Mouse (Mus musculus) left cerebral cortex, postnatal 4 days (tissue): ENCODE data around the gene Notch1. TPM values are rescaled to one million over a fixed set of nuclear protein-coding genes. Genes with fewer than 3 reads are reported as not detected.

Experiments
- DNase-seq: peaks from one replicate; pipeline ENCODE4 v3.0.0-alpha.2; 2022
- intact Hi-C: fragments of 180-260 bp; cut with DNase I; formaldehyde crosslinking; loops from one replicate; pipeline ENCODE4 v1.15.1; 2025
- total RNA-seq, 2 experiments: library from RNA; stranded (reverse); gene quantifications; 2 replicates each; pipeline ENCODE4 v1.2.3; 2021

Gene Notch1
- 10 to 100 TPM; 39.5 to 42.1 TPM for total RNA-seq

DNA sequence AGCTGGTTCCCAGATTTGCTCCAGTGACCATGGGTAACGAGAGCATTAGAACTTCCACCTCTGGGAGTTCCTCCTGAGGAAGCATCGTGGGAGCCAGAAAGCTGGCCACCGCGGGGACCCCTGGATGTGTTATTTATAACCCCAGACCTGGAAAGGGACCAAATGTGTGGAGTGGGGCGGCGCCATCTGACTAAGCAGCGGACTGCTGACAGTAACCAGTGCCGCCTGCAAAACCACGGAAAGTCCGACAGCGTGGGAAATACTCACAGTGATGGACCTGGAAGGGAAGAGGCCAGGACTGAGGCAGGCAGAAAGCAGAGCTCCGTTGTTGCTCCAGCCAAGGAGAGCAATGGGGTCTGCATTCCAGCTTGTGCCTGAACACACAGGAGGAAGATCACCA, at the start of gene Notch1:
Gene Notch1, minus strand, starts transcription at position 389 of the 400 bp plus-strand sequence.
- DNase-seq, result no peak
- intact Hi-C loops, result no loop called here

DNA sequence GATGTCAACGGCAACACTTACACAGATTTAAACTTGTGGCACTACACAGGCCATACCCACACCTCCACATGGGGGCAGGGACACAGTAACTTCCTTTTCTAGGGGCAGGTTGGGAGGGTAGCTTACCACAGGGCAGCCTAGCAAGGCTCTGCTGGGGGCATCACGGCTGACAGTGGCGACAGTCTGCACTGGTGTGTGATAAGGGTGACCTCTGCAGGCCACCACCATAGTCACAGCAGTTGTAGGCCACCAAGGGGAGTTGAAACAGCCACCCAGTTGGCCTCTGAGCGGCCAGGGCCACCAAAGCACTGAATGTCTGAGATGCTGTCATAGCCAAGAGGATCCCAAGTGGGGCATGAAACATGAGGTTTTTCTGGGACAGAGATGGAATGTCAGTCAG, 49.8 kb upstream of the Notch1 start:
- intact Hi-C loops, result no loop called here
- peak; percentile 57 for DNase-seq

DNA sequence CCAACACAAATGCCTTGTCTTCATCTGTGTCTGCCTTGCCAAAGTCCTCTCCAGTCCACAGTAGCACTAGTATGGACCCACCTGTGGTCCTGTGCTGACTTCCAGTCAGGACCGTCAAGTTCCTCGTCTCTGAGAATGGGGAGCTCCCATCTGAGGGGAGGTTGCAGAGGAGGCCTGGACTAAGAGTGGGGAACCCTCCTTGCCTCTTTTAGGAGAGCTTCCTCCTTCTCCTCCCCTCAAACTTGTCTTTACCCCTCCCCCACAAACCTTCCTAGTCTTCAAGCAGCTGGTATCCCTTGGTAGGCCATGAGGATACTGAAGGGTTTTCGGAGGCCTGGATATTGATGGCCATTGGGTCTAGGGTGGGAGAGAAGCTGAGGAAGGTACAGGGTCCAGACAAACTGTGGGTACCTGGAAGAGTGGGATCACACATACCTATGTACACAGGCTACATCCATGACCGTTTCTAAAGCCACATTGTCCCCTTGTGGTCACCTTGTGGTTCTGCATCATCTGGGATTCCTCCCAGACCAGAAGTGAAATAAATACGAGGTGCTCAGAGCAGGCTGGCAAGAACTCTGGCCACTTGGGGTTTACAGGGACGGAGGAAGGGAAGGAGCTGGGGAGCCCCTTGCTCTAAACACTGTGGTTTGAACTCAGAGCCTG, 45.0 kb upstream of the Notch1 start:
- no peak for DNase-seq
- intact Hi-C loops, result loop anchor here (5.0 kb wide), 1 partner anchor 109 kb away; no protein-coding TSS in a partner anchor

DNA sequence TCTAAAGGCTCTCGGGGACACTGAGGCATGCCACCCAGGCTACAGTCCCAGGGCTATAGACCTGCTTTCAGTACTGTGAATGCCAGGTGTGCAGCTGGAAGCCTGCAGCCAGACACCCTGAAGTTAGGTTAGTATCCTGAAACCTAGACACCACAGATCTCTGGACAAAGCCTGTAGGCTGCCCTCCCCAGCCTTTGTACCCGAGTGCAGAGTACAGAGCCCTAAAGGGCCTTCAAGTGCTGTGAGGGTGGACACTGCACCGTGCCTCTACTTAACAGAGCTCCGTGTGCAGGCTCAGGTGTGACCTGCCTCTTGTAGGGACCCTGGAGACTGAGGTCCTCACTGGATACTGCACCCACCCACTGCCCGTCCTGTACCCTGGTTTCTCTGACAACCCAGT, 44.0 kb upstream of the Notch1 start:
- no peak for DNase-seq
- intact Hi-C loops, result loop anchor here (5.0 kb wide), 1 partner anchor 108 kb away; no protein-coding TSS in a partner anchor

DNA sequence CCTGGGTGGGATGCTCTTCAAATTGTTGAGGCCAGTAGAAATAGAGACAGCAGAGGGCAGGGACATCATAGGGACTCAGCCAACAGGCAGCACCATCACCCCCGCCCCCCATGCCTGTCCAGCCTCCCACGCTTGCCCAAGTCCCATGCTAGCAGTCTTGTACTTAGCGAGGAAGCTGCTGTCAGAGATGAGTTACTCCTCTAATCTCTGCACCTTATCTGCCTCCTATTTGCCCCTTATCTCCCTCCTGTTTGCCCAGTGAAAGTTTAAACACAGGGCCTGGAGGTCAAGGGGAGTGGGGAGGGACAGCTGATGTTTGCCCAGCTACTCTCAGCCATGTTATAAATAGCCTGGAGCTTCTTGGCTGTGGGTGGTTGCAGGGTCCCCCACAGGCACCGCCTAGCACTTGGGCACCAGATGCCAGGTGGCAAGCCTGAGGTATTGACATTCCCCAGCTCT, 40.1 kb upstream of the Notch1 start:
- no peak for DNase-seq
- intact Hi-C loops, result no loop called here

DNA sequence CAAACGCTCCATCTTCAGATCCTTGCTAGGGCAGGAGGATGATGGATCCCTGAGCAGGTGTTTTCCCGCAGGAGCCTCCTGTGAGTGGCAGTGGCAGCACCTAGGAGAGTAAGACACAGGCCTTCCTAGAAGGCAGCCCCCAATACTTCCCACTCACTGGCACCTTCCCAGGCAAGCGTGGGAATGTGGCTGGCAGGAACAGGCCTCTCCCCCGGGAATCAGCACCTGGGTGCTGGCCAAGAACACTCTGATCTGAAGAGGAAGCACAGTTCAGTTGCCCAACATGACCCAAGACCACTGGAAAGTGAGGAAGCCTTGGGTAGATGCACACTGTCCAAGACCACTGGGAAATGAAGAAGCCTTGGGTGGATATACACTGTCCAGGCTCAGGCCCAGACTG, 38.6 kb upstream of the Notch1 start:
- DNase-seq, result no peak
- intact Hi-C loops, result no loop called here

DNA sequence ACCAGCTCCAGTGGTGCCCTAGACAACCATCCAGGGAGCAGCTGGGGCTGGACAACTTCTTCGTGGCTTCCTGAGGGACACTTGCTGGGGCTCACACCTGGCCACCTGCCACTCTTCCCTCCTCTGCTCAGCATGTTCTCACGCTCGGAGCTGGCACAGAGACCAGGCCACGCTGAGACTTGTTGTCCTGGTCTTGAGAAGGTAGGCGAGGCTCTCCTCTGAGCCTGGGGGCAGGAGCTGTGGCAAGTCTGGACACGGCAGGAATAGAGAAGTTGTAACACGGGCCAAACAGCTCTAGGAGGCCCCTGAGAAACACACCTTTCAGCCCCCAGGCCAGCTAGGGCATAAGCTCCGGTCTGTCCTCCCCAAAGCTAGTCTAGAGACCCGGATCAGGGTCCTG, 37.4 kb upstream of the Notch1 start:
- no peak for DNase-seq
- intact Hi-C loops, result no loop called here

DNA sequence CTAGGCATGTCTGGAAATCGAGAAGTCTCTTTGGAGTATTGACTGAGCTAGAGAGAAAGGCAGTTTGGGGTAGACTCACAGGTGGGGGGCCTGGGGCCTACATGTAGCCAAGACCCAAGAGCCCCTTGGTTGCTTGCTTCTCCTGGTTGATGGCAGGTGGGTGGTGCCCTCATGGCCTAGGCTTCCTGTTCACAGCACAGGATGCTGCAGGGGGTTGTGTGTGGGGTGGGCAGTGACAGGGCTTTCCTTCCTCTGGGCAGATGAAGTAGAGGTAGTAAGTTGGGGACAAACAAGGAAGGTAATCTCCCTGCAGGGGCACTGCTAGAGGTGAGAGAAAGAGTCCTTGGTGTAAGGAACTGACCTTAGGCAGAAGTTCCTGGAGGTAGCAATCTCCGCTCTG, 35.6 kb upstream of the Notch1 start:
- intact Hi-C loops, result no loop called here

DNA sequence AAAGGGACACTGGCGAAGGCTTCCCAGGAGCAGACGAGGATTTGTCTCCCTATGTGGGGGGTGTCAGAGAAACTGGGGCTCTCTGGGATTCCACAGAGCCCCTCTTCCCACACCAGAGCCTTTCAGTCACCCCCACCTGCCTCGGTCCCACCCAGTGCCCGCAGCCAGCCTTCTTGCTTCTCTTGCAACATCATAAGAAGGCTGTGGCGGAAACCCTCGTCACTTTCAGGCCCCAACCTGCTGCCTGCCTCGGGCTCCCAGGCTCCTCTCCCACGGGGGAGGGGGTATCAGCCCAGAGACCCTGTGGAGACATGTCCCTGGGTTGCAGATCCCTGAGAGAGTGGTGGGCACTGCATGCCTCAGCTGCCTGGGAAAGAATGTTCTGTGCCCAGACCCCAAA, 35.0 kb upstream of the Notch1 start:
- intact Hi-C loops, result no loop called here
- DNase-seq, result no peak

More for the DNA sequence above, 35.6 kb upstream of the Notch1 start:
- no peak for DNase-seq

DNA sequence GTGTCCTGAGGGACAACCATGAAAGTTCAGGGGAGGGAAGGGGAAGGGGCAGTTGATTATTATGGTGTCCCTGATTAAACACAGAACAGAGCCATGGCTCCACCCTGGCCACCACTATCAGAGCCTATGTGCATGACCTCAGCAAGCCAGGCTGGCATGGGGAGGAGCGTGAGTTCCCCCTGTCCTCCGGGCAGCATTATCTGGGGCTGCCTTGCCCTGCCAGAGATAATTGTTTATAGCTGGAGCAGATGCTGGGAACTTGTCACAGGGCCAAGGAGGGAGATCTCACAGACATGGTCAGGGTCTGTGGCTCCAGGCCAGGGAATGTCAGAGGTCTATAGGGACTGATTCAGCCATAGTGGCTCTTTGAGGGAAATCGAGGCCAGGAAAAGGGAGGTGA, 34.3 kb upstream of the Notch1 start:
- peak; percentile 54 for DNase-seq
- intact Hi-C loops, result no loop called here

DNA sequence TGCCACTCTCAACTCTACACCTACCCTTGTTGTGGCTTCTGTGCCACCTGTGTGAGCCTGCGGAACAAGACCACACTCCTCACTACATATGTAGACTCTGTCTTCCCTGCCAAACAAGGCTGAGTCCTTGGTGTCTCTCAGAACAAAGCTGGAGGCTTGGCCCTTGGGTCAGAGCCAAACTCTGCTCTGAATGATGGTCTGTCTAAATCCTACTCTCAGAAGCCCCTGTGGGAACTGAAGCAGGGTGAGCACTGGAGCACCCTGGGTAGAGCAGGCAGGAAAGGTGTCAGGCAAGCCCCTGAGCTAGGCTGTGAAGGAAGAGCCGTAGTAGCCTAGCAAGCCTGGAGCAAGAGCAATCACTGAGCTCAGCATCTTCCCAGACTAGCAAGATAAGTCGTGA, 33.7 kb upstream of the Notch1 start:
- intact Hi-C loops, result no loop called here
- DNase-seq, result no peak

DNA sequence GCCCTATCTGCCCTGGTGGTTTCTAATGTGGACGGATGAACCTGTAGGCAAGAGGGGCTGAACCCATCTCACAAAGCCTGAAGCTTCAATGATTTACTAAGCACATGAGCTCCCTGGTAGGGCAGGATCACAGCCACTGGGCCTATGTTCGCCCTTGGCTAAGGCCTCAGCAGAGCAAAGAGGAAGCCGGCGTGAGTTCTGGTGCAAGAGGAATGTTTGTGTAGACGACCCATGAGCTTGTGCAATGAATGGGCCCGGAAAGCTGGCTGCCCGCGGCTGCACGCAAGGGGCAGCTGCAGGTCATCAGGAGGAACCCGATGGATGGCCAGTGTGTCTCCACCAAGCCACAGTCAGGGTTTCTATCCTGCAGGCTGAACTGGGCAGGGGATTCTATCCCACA, 33.3 kb upstream of the Notch1 start:
- intact Hi-C loops, result no loop called here
- no peak for DNase-seq

DNA sequence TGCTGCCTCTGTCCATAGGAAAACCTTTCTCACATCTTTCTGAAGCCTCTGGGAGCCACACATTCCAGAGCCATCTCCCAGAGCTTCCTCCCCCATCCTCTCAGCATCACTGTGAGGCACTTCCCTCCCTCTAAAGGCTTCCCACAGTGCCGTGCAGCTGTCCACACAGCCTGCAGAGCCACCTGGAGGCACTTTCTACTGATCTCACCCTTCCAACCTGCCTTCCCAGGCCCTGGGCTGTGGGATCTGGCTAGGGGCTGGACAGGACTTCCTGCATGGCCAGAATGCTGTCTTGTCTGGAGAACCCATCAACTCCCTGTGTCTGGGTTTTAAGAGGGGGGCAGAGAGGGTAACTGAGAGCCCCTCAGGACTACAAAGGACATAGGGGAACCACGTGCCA, 31.0 kb upstream of the Notch1 start:
- no peak for DNase-seq
- intact Hi-C loops, result no loop called here

DNA sequence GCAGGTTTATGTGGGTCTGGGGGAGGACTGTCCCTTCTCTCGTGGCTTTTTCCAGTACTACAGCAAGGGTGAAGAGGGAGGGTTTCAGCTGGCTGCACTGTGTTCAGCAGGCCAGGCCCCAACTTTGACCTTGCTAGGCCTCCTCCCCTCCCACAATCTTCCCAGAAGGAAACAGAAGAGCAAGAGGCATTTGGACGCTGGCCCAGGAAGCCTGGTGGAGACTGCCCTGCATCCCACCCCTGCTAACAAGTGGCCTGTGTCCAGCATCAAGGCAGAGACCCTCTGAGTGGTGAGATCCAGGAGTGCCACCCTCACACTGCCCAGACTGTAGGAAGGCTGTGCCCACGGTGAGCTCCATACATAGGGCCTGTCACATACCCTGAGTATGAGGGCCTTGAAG, 27.8 kb upstream of the Notch1 start:
- DNase-seq, result no peak
- intact Hi-C loops, result no loop called here

DNA sequence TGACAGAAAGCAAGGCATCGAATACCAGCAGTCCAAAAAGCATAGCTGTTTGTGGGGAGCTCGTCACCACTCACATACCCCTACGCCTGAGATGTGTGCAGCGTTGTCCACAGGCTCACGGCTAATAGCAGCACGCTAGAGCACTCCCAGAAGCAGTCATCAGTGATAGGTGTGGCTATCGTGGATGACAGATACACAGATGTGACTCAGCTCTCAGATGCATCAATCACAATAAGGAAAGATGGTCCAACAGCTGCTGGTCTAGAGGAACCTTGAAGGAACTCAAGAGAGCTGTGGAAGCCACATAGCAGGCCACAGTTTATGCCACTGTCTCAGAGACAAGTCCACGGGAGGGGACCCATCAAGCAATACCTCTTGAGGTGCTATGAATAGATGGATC, 27.3 kb upstream of the Notch1 start:
- no peak for DNase-seq
- intact Hi-C loops, result no loop called here

DNA sequence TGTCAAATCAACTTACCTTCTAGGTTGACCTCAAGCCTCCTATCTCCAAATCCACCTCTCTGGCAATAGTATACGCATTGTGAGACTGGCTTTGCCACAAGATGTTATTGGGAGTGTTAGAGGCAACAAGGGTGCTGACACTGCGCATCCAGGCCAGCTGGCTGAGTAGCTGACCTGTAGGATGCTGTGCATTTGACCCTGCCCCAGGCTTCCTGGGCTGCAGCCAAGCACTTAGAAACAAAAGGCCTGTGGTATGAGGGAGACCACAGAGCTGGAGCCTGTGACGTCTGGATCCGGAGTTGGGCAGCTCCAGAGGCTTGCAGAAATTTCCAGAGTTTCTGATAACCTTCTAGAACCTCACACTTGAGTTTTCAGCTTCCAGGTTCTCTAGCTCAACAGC, 26.7 kb upstream of the Notch1 start:
- intact Hi-C loops, result no loop called here
- DNase-seq, result no peak

DNA sequence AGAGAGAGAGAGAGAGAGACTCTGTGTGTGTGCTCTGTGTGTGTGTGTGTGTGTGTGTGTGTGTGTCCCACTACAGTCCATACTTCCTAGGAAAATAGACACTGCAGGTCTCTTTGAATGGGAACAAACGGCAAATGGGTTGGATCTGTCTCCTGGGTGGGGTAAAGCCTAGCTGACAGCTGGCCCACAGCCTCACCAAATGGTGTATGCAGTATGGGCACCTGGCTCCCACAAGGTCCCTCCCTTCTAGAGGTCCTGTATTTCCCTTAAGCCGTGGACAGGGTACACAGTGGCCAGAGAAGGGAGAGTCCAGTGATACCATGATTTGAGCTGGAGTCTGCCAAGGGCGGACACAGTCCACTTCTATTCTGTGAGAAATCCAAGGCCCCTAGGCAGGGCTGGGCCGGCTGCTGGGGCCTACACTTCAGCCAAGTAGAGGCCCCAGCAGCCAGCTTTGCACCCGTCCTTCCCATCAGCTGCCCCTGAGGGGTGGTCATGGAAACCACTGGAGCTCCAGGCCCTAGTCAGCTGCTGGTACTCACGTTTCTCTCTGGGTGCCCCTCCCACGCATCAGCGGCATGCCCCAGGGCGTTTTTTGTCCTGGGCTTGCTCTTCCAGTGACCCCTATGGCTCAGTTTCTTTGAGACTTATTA, 24.9 kb upstream of the Notch1 start:
- DNase-seq, result peak; percentile 57
- intact Hi-C loops, result no loop called here

DNA sequence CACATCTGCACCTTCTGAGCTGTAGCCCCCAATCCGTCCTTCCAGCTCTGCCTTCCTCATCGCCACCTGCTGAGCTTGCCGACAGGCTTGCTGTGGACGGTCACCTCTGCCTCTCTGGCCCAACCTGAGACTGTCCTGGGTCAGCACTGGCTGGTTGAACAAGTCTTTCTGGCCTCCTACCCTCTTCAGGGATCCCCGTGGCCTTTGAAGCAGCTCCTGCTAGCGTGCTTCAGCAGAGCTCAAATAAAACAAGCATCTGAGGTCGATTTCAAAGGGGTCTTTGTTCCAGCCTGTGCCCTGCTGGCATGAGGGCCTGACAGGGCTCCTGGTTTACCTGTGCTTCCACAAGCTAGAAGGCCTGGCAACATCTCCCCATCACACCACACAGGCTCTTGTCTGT, 24.3 kb upstream of the Notch1 start:
- DNase-seq, result no peak
- intact Hi-C loops, result no loop called here

DNA sequence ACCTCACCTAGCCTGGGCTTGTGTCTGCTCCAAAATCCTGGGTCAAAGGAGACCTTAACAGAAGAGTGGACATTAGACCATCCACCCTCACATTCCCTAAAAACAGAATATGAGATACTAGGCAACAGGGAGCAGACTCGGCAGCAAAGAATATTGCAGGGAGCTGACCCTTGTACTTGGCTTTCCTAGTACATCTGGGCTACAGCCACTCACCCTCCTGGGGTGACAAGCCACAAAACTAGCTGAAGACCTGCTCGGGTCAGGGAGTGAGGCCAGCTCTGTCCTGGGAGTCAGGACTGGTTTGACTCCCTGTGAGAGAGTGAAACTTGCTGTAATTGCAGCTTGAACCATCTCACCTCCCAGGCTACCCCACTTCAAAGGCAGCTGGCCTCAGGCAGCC, 23.1 kb upstream of the Notch1 start:
- intact Hi-C loops, result no loop called here
- DNase-seq, result no peak

DNA sequence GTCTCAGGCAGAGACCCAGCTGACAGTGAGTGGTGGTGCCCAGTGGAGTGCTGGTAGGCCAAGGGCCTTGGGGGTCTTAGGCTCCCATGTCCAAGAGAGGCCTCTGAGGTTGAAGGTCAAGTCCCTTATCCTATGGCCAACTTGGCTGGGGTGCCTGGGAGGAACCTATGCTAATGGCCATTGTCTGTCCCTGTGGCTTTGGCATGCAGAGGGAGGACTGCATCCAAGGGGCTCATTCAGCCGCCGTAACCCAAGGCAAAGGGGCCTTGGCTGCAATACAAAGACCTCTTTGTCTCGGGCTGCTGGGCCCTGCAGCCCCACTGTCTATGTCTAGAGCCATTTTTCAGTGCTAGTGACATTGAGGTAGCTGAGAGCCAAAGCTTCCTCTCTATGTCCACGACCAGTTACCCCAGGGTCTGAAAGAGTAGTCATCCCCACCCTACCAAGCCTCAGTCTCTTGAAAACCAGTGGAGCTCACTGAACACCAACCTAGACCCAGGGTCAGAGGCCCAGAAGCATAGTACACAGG, 19.1 kb upstream of the Notch1 start:
- peak; percentile 66 for DNase-seq
- intact Hi-C loops, result no loop called here

DNA sequence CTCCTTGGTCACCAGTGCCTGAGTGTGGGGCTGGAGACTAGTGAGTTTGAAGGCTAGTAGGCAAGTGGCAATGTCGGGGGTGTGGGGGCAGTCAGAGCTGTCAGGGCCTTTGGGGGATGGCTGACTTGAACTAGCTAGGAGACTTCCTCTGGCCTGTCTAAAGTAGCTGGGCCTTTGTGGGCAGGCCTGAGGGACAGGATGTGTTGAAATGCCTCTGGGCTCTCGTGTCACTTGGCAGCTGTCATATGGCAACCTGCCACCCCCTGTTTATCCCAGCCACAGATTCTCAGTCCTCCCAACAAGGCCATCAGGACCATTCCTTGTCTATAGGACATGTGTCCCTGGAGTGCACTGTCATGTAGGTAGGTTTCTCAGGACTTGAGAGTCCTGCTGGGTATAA, 18.2 kb upstream of the Notch1 start:
- DNase-seq, result peak; percentile 81

DNA sequence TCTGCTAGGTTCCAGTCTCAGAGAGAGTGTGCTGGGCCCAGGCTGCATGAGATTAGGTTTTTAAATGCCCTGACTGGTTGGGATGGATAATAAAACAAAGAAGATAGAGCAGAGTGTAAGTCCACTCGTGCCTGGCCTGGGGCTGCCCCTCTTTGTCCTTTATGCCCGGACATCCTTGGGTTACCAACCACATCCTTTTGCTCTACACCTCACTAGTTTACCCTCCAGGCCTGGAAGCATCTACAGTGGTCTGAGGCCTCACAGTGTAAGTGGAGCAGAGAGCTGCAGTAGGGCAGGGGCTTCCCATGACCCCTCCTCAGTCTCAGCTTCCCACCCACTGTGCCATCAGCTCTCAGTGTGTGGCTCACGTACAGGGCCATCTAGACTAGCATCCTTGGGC, 17.7 kb upstream of the Notch1 start:
- intact Hi-C loops, result no loop called here
- DNase-seq, result no peak

More for the DNA sequence above, 18.2 kb upstream of the Notch1 start:
- intact Hi-C loops, result no loop called here
